8 mouse cellular contexts compared by ENCODE assay signal in genomic region chr1:165120349-165120898, GRCm38 (mm10). TPM values are rescaled to one million over a fixed set of nuclear protein-coding genes. Genes with fewer than 3 reads are reported as not detected.
A peak's percentile ranks its signal among the peaks of the same experiment; 100 is the strongest.
DNase-seq lines count a peak whose midpoint lies in the region; ATAC-seq and TF ChIP-seq lines count a peak whose summit lies in the region.

No protein-coding gene starts in this region.

- no peak overlapping the region for H3K4me3 ChIP-seq in embryonic facial prominence, embryonic 14.5 days (ENCODE audit: low read depth, low read length)
- H3K4me3 ChIP-seq in limb, embryonic 14.5 days (replicated peaks; ENCODE audit: low read length), result no peak overlapping the region
- no peak overlapping the region for H3K4me3 ChIP-seq in midbrain, postnatal 0 days (ENCODE audit: low read depth, low read length)
- H3K4me3 ChIP-seq in spleen, adult 2 months (ENCODE audit: extremely low read depth, insufficient read depth, insufficient read length), result no peak overlapping the region

- H3K4me2 ChIP-seq in embryonic facial prominence, embryonic 14.5 days (ENCODE audit: low read depth, low read length), result 0 out of 2 replicates have a peak overlapping the region, but pooled peaks have one; percentile 33
- H3K4me2 ChIP-seq in limb, embryonic 14.5 days (replicated peaks; ENCODE audit: low read depth, low read length, severe bottlenecking), result no peak overlapping the region
- no peak overlapping the region for H3K4me2 ChIP-seq in midbrain, postnatal 0 days (ENCODE audit: low read depth, low read length, poor library complexity, severe bottlenecking)

- H3K9me3 ChIP-seq in embryonic facial prominence, embryonic 14.5 days (ENCODE audit: control insufficient read depth, low read length), result no peaks in the 10 kb centered on the region
- H3K9me3 ChIP-seq in limb, embryonic 14.5 days (ENCODE audit: control insufficient read depth, low read length), result no peaks in the 10 kb centered on the region
- H3K9me3 ChIP-seq in midbrain, postnatal 0 days (ENCODE audit: low read length), result no peaks in the 10 kb centered on the region

- H3K36me3 ChIP-seq in embryonic facial prominence, embryonic 14.5 days (ENCODE audit: control insufficient read depth, insufficient read depth, low read length), result no peaks in the 10 kb centered on the region
- H3K36me3 ChIP-seq in limb, embryonic 14.5 days (ENCODE audit: control insufficient read depth, insufficient read depth, low read length), result no peaks in the 10 kb centered on the region
- H3K36me3 ChIP-seq in midbrain, postnatal 0 days (ENCODE audit: insufficient read depth, low read length), result no peaks in the 10 kb centered on the region
- H3K36me3 ChIP-seq in spleen, adult 2 months (ENCODE audit: control insufficient read depth, insufficient read depth, low read length), result no peaks in the 10 kb centered on the region

- no peak for TF ChIP-seq POLR2A in limb, embryonic 14.5 days (IDR thresholded peaks at IDR 0.05; ENCODE audit: borderline replicate concordance, extremely low read depth, insufficient read depth, insufficient read length)
- no peak for TF ChIP-seq POLR2A in spleen, adult 2 months (IDR thresholded peaks at IDR 0.05; ENCODE audit: low read depth, low read length)

- no peaks in the 10 kb centered on the region; the same call in 1 of the 2 replicates for H3K27me3 ChIP-seq in embryonic facial prominence, embryonic 14.5 days (replicated peaks; ENCODE audit: control insufficient read depth, insufficient read depth, low read length)
- H3K27me3 ChIP-seq in limb, embryonic 14.5 days (ENCODE audit: control insufficient read depth, insufficient read depth, low read length), result no peaks in the 10 kb centered on the region
- no peaks in the 10 kb centered on the region for H3K27me3 ChIP-seq in midbrain, postnatal 0 days (ENCODE audit: insufficient read depth, low read length)
- no peaks in the 10 kb centered on the region for H3K27me3 ChIP-seq in spleen, adult 2 months (ENCODE audit: control insufficient read depth, insufficient read depth, low read length)

- H3K4me1 ChIP-seq in embryonic facial prominence, embryonic 14.5 days (ENCODE audit: control insufficient read depth, insufficient read depth, low read length), result 0 out of 2 replicates have a peak, but pooled peaks cover 6% of the 10 kb centered on the region
- no peaks in the 10 kb centered on the region for H3K4me1 ChIP-seq in limb, embryonic 14.5 days (ENCODE audit: control insufficient read depth, insufficient read depth, low read length)
- H3K4me1 ChIP-seq in midbrain, postnatal 0 days (ENCODE audit: insufficient read depth, low read length), result peaks cover 4% of the 10 kb centered on the region; the same call in 1 of the 2 replicates
- H3K4me1 ChIP-seq in spleen, adult 2 months (ENCODE audit: control insufficient read depth, insufficient read depth, insufficient read length), result no peaks in the 10 kb centered on the region

- H3K9ac ChIP-seq in embryonic facial prominence, embryonic 14.5 days (ENCODE audit: low read depth, low read length), result peak overlapping the region; percentile 40; the same call in 1 of the 2 replicates
- no peak overlapping the region for H3K9ac ChIP-seq in limb, embryonic 14.5 days (ENCODE audit: low read depth, low read length, severe bottlenecking)
- no peak overlapping the region for H3K9ac ChIP-seq in midbrain, postnatal 0 days (replicated peaks; ENCODE audit: low read length, poor library complexity, severe bottlenecking)

- TF ChIP-seq CTCF in midbrain, postnatal 0 days (IDR thresholded peaks at IDR 0.05), result peak; percentile 91
- peak; percentile 93 for TF ChIP-seq CTCF in spleen, adult 2 months (IDR thresholded peaks at IDR 0.05; ENCODE audit: extremely low read depth, insufficient read depth, insufficient read length, insufficient replicate concordance)

- 25% methylated on average over 21 of the region's 21 CpGs for WGBS in embryonic facial prominence, embryonic 14.5 days
- 18% methylated on average over 21 of the region's 21 CpGs for WGBS in limb, embryonic 14.5 days
- WGBS in midbrain, postnatal 0 days, result 15% methylated on average over 21 of the region's 21 CpGs
- WGBS in spleen, adult 2 months, result 13% methylated on average over 21 of the region's 21 CpGs

- peak; percentile 75 for ATAC-seq in embryonic facial prominence, embryonic 14.5 days (ENCODE audit: low read depth)
- peak; percentile 82 for ATAC-seq in limb, embryonic 14.5 days (ENCODE audit: low FRiP score, low read depth)
- peak; percentile 86 for ATAC-seq in midbrain, postnatal 0 days (ENCODE audit: low FRiP score)

- H3K27ac ChIP-seq in embryonic facial prominence, embryonic 14.5 days (replicated peaks; ENCODE audit: low read depth, low read length), result no peak overlapping the region
- no peak overlapping the region for H3K27ac ChIP-seq in limb, embryonic 14.5 days (replicated peaks; ENCODE audit: low read depth, low read length)
- H3K27ac ChIP-seq in midbrain, postnatal 0 days (ENCODE audit: low read depth, low read length), result no peak overlapping the region
- H3K27ac ChIP-seq in spleen, adult 2 months (ENCODE audit: insufficient read depth, low read length), result no peak overlapping the region

- DNase-seq in A20 (ENCODE audit: low read depth, low spot score), result peak; percentile 51
- DNase-seq in adrenal gland, postnatal 4 days (ENCODE audit: low spot score in 2 of 2), result peak; percentile 67 to 72
- peak; percentile 87 for DNase-seq in embryonic facial prominence, embryonic 14.5 days (ENCODE audit: low spot score)
- peak; percentile 75 for DNase-seq in heart, adult 8-10 months (ENCODE audit: low spot score)
- peak; percentile 71 to 88 for DNase-seq in kidney, adult 8-10 months
- DNase-seq in limb, embryonic 14.5 days (ENCODE audit: low spot score), result peak; percentile 64
- DNase-seq in midbrain, postnatal 0 days (ENCODE audit: low spot score), result peak; percentile 91
- peak; percentile 45 to 74 for DNase-seq in spleen, adult 2 months (ENCODE audit: low read depth in 1 of 2, low spot score in 2 of 2)

RNA-seq across cellular contexts. Expression of gene Tbx19, which starts 40.1 kb away (rescaled TPM):
- total RNA-seq in adrenal gland, postnatal 4 days (2021), result not detected
- 0.36 and 0.88 TPM in 2 replicates for polyA plus RNA-seq in embryonic facial prominence, embryonic 14.5 days (2014; fragmentation: Nextera tagmentation; extraction: Ambion mirVana)
- total RNA-seq in heart, adult 8-10 months (2022), result not detected
- not detected in 2 replicates for polyA plus RNA-seq in limb, embryonic 14.5 days (2012; rRNA removed)
- not detected in 2 replicates for polyA plus RNA-seq in limb, embryonic 14.5 days (2014; fragmentation: Nextera tagmentation; extraction: Ambion mirVana)
- total RNA-seq in midbrain, postnatal 0 days (2014; rRNA removed), result 0.19 TPM in 1 of 2 replicates, not detected in the other
- 0.10 and 0.26 TPM in 2 replicates for polyA plus RNA-seq in midbrain, postnatal 0 days (2015; fragmentation: Nextera tagmentation; extraction: Ambion mirVana)
- polyA plus RNA-seq in spleen, adult 2 months (2012; rRNA removed), result 0.15 and 0.16 TPM in 2 replicates
